Mouse (Mus musculus): Measurements from ENCODE around the gene Gtf3c3. TPM values are rescaled to one million over a fixed set of nuclear protein-coding genes. Genes with fewer than 3 reads are reported as not detected.

Gtf3c3 gene
- polyA plus RNA-seq, 1 experiment = 1.9 TPM

DNA sequence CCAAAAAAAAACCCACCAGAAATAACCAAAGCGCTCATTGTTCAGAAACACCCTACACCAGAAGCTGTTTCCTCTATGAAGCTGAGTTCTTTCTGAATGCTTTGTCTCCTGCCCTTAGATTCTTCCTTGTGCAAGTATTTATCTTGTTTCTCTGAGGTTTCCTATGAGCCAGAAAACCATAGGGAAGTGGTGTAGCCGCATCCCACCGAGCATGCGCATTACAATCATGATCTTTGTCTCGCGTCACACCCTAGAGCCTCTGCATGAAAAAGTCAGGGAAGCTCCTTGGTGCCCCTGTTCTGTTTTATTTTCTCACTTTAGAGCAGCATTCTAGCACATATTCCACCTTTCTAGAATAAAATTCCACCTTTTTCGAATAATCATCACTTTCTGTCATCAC is 4.9 kb upstream of the Gtf3c3 start:
- DNase-seq (ENCODE audit: low read depth in 1 of 2, low spot score in 2 of 2) = no peak
- Histone ChIP-seq H3K4me3 (ENCODE audit: extremely low read depth, insufficient read depth, insufficient read length) (no peak overlapping the region), H3K27ac (ENCODE audit: insufficient read depth, low read length) (no peak overlapping the region), H3K4me1 (ENCODE audit: control insufficient read depth, insufficient read depth, insufficient read length) (no peaks in the 10 kb centered on the region), H3K27me3 (ENCODE audit: control insufficient read depth, insufficient read depth, low read length) (no peaks in the 10 kb centered on the region), H3K36me3 (ENCODE audit: control insufficient read depth, insufficient read depth, low read length) (no peaks in the 10 kb centered on the region)
- TF ChIP-seq POLR2A (IDR thresholded peaks at IDR 0.05; ENCODE audit: low read depth, low read length) (no peak), CTCF (IDR thresholded peaks at IDR 0.05; ENCODE audit: extremely low read depth, insufficient read depth, insufficient read length, insufficient replicate concordance) (no peak)
- WGBS = 48% methylated on average over 7 of the region's 7 CpGs

- no peaks in the 10 kb centered on the region; the same call in 1 of the 2 replicates for H3K4me1 ChIP-seq (ENCODE audit: control insufficient read depth, insufficient read depth, insufficient read length)
- no peak for DNase-seq (ENCODE audit: low read depth in 1 of 2, low spot score in 2 of 2)
- 58% methylated on average over 3 of the region's 3 CpGs for WGBS
- TF ChIP-seq POLR2A (IDR thresholded peaks at IDR 0.05; ENCODE audit: low read depth, low read length) (no peak), CTCF (IDR thresholded peaks at IDR 0.05; ENCODE audit: extremely low read depth, insufficient read depth, insufficient read length, insufficient replicate concordance) (no peak)
- H3K4me3 ChIP-seq (ENCODE audit: extremely low read depth, insufficient read depth, insufficient read length) = peak overlapping the region; percentile 74
- peaks cover under 1% of the 10 kb centered on the region; the same call in 1 of the 2 replicates for H3K36me3 ChIP-seq (ENCODE audit: control insufficient read depth, insufficient read depth, low read length)
- H3K27me3 ChIP-seq (ENCODE audit: control insufficient read depth, insufficient read depth, low read length) = no peaks in the 10 kb centered on the region
- H3K27ac ChIP-seq (ENCODE audit: insufficient read depth, low read length) = no peak overlapping the region
Observed at GRCm38 (mm10) chr1:54439080-54439476, 307 bp upstream of the Gtf3c3 start.

- no peaks in the 10 kb centered on the region for H3K4me1 ChIP-seq (ENCODE audit: control insufficient read depth, insufficient read depth, insufficient read length)
- no peak overlapping the region for H3K27ac ChIP-seq (ENCODE audit: insufficient read depth, low read length)
- H3K4me3 ChIP-seq (ENCODE audit: extremely low read depth, insufficient read depth, insufficient read length) = no peak overlapping the region
- no peak for DNase-seq (ENCODE audit: low read depth in 1 of 2, low spot score in 2 of 2)
- no peak for TF ChIP-seq CTCF (IDR thresholded peaks at IDR 0.05; ENCODE audit: extremely low read depth, insufficient read depth, insufficient read length, insufficient replicate concordance)
- TF ChIP-seq POLR2A (IDR thresholded peaks at IDR 0.05; ENCODE audit: low read depth, low read length) = no peak
- peaks cover 22% of the 10 kb centered on the region for H3K36me3 ChIP-seq (ENCODE audit: control insufficient read depth, insufficient read depth, low read length)
- no peaks in the 10 kb centered on the region for H3K27me3 ChIP-seq (ENCODE audit: control insufficient read depth, insufficient read depth, low read length)
- WGBS = 75% methylated on average over 4 of the region's 4 CpGs
Observed at GRCm38 (mm10) chr1:54422195-54422750, 16.5 kb downstream of the Gtf3c3 start.

GRCm38 (mm10) chr1:54421670-54422069 is 17.1 kb downstream of the Gtf3c3 start:
- DNase-seq (ENCODE audit: low read depth in 1 of 2, low spot score in 2 of 2) = no peak
- WGBS = 72% methylated on average over 3 of the region's 3 CpGs
- H3K4me1 ChIP-seq (ENCODE audit: control insufficient read depth, insufficient read depth, insufficient read length) = no peaks in the 10 kb centered on the region
- H3K27ac ChIP-seq (ENCODE audit: insufficient read depth, low read length) = no peak overlapping the region
- H3K36me3 ChIP-seq (ENCODE audit: control insufficient read depth, insufficient read depth, low read length) = peaks cover 22% of the 10 kb centered on the region
- H3K4me3 ChIP-seq (ENCODE audit: extremely low read depth, insufficient read depth, insufficient read length) = no peak overlapping the region
- no peaks in the 10 kb centered on the region for H3K27me3 ChIP-seq (ENCODE audit: control insufficient read depth, insufficient read depth, low read length)
- TF ChIP-seq POLR2A (IDR thresholded peaks at IDR 0.05; ENCODE audit: low read depth, low read length) (no peak), CTCF (IDR thresholded peaks at IDR 0.05; ENCODE audit: extremely low read depth, insufficient read depth, insufficient read length, insufficient replicate concordance) (no peak)

- Histone ChIP-seq H3K27ac (ENCODE audit: insufficient read depth, low read length) (no peak overlapping the region), H3K4me1 (ENCODE audit: control insufficient read depth, insufficient read depth, insufficient read length) (no peaks in the 10 kb centered on the region), H3K4me3 (ENCODE audit: extremely low read depth, insufficient read depth, insufficient read length) (no peak overlapping the region), H3K36me3 (ENCODE audit: control insufficient read depth, insufficient read depth, low read length) (peaks cover 19% of the 10 kb centered on the region), H3K27me3 (ENCODE audit: control insufficient read depth, insufficient read depth, low read length) (no peaks in the 10 kb centered on the region)
- no peak for DNase-seq (ENCODE audit: low read depth in 1 of 2, low spot score in 2 of 2)
- TF ChIP-seq CTCF (IDR thresholded peaks at IDR 0.05; ENCODE audit: extremely low read depth, insufficient read depth, insufficient read length, insufficient replicate concordance) = no peak
Observed at GRCm38 (mm10) chr1:54402736-54403135, 36.0 kb downstream of the Gtf3c3 start.

DNA sequence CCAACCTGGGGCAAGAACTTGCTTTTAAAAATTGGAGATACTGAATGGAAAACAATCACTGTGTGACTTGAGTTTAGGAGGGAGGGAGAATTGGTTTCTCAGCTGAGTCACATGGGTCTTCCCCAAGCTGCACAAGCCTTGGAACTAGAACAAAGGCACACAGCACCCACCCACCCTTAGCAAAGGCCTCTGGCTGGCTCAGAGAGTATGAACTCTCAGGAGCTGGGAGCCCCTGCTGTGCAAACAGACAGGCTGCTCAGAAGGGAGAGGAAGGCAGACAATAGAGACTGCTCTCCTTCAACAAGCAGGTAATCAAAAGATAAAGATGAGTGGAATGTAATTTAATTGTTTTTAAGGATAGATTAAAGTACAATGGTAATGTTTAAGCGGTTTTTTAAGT is 54.5 kb downstream of the Gtf3c3 start:
- WGBS = 92% methylated on average over 1 of the region's 1 CpGs
- DNase-seq (ENCODE audit: low read depth in 1 of 2, low spot score in 2 of 2) = no peak
- no peaks in the 10 kb centered on the region for H3K27me3 ChIP-seq (ENCODE audit: control insufficient read depth, insufficient read depth, low read length)
- no peak overlapping the region for H3K27ac ChIP-seq (ENCODE audit: insufficient read depth, low read length)
- H3K4me1 ChIP-seq (ENCODE audit: control insufficient read depth, insufficient read depth, insufficient read length) = no peaks in the 10 kb centered on the region
- no peak for TF ChIP-seq POLR2A (IDR thresholded peaks at IDR 0.05; ENCODE audit: low read depth, low read length)
- TF ChIP-seq CTCF (IDR thresholded peaks at IDR 0.05; ENCODE audit: extremely low read depth, insufficient read depth, insufficient read length, insufficient replicate concordance) = no peak
- no peak overlapping the region for H3K4me3 ChIP-seq (ENCODE audit: extremely low read depth, insufficient read depth, insufficient read length)
- no peaks in the 10 kb centered on the region for H3K36me3 ChIP-seq (ENCODE audit: control insufficient read depth, insufficient read depth, low read length)

DNA sequence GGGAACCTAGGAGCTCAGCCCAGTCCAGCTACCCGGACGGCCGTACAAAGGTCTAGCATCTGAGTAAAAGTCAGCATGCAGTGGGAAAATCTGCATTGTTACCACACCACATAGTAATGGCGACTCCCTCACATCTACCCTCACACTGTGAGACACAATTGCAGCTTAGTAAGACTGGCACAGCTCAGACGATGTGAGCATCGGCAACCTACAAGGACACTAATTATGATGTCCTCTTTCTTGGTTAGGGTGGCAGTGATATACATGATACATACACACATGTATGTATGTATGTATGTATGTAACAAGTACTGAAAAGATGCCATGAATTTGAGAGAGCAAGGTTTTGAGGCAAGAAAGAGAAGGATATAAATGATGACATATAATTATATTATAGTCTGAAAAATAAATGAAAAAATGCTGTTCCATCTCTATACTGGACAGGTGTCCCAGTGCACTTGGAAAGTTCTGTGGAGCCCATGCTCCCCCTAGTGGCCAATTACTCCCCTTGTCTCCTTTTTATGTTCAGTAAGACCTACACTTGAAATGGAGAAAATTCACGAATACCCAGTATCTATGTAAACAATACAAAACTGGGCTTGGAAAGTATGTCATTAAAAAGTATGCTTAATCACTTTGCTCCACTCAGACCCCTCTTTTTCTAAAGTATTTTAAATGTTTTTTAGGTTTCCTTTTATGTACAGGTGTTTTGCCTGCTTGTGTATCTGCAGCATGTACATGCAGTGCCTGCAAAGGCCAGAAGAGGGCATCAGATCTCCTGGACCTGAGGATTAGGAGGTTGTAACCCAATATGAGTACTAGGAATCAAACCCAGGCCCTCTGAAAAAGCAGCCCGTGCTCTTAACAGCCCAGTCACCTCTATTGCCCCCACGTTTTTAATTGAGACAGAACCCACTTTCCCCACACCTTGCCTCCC is 57.5 kb downstream of the Gtf3c3 start:
- WGBS = 87% methylated on average over 9 of the region's 9 CpGs
- no peaks in the 10 kb centered on the region for H3K36me3 ChIP-seq (ENCODE audit: control insufficient read depth, insufficient read depth, low read length)
- no peak overlapping the region for H3K4me3 ChIP-seq (ENCODE audit: extremely low read depth, insufficient read depth, insufficient read length)
- TF ChIP-seq POLR2A (IDR thresholded peaks at IDR 0.05; ENCODE audit: low read depth, low read length) (no peak), CTCF (IDR thresholded peaks at IDR 0.05; ENCODE audit: extremely low read depth, insufficient read depth, insufficient read length, insufficient replicate concordance) (peak; percentile 33; the same call in 1 of the 2 replicates)
- peak; percentile 17 to 29 for DNase-seq (ENCODE audit: low read depth in 1 of 2, low spot score in 2 of 2)
- no peaks in the 10 kb centered on the region for H3K27me3 ChIP-seq (ENCODE audit: control insufficient read depth, insufficient read depth, low read length)
- H3K4me1 ChIP-seq (ENCODE audit: control insufficient read depth, insufficient read depth, insufficient read length) = no peaks in the 10 kb centered on the region
- H3K27ac ChIP-seq (ENCODE audit: insufficient read depth, low read length) = no peak overlapping the region

Measured in spleen, adult 2 months (tissue).